Mouse (Mus musculus) stomach, embryonic 15.5 days (tissue): ENCODE measurements around the gene Tubb1. TPM values are rescaled to one million over a fixed set of nuclear protein-coding genes. Genes with fewer than 3 reads are reported as not detected.

ENCODE experiments used
- ATAC-seq: fragments of 200-750 bp; cut with Nextera tagmentation; 2 replicates; pipeline ENCODE4 v1.8.0; 2017; ENCODE audit warnings: low read depth, moderate number of reproducible peaks, moderate TSS enrichment; ENCODE audit not compliant: insufficient read depth, low FRiP score
- H3K27ac ChIP-seq: fragments of 300-500 bp; sonication (generic); 2 replicates; pipeline ENCODE4 v1.5.1; 2015; ENCODE audit warnings: mild to moderate bottlenecking, inconsistent platforms
- H3K27me3 ChIP-seq: fragments of 300-500 bp; sonication (generic); replicated peaks from 2 replicates; pipeline ENCODE4 v1.6.1; 2015; ENCODE audit warnings: inconsistent platforms
- H3K36me3 ChIP-seq: fragments of 300-500 bp; sonication (generic); 2 replicates; pipeline ENCODE4 v1.6.1; 2015; ENCODE audit warnings: inconsistent platforms
- H3K4me1 ChIP-seq: fragments of 300-500 bp; sonication (generic); 2 replicates; pipeline ENCODE4 v1.6.1; 2015; ENCODE audit warnings: inconsistent platforms
- H3K4me2 ChIP-seq: fragments of 300-500 bp; sonication (generic); 2 replicates; pipeline ENCODE4 v1.6.1; 2015; ENCODE audit warnings: mild to moderate bottlenecking, inconsistent platforms
- H3K4me3 ChIP-seq: fragments of 300-500 bp; sonication (generic); replicated peaks from 2 replicates; pipeline ENCODE4 v1.5.1; 2015; ENCODE audit warnings: inconsistent platforms
- H3K9ac ChIP-seq: fragments of 300-500 bp; sonication (generic); 2 replicates; pipeline ENCODE4 v1.6.1; 2015; ENCODE audit warnings: inconsistent platforms
- H3K9me3 ChIP-seq: fragments of 300-500 bp; sonication (generic); 2 replicates; pipeline ENCODE4 v1.6.1; 2016; ENCODE audit warnings: inconsistent platforms
- WGBS: fragments of 180-500 bp; shearing (Covaris S2); methylation state at CpG from one replicate; pipeline ENCODE4 v1.1.7; 2015; 5-methylcytosine and 5-hydroxymethylcytosine counted together
- polyA plus RNA-seq: library from polyadenylated mRNA; unstranded; fragments of >200 nt; fragmentation: Nextera tagmentation; extraction: Ambion mirVana; gene quantifications from 2 replicates; pipeline ENCODE4 v1.2.1, GENCODE M21; 2015

Gene Tubb1
- 1.8 and 2.3 TPM in 2 replicates for polyA plus RNA-seq

DNA sequence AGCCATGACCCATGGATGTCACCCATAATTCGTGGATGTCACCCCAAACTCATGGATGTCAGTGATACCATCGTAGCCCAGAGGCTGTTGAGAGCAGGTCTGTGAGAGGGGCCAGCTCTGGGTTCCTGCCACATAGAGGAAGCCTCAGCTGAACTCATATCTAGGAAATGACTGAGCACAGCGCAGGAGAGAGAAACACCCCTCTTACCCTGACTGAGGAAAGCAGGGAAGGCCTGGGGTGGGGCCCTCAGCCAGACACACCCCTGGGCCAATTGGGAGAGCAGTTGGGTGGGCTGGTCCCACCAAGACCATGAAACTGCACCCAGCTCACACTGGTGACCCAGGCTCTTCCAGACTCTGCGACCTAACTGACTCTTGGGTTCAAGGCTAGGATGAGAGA lies at the start of gene Tubb1:
TSS of gene Tubb1 (plus strand) at position 343 of the 400 bp plus-strand sequence.
- H3K27me3 ChIP-seq, result no peaks in the 10 kb centered on the region
- no peak within 1 kb of the TSS for H3K4me2 ChIP-seq
- no peaks in the 10 kb centered on the region for H3K9me3 ChIP-seq
- 65% methylated on average over 4 of the region's 4 CpGs for WGBS
- ATAC-seq, result no peak
- H3K27ac ChIP-seq, result no peak within 1 kb of the TSS
- no peaks in the 10 kb centered on the region for H3K36me3 ChIP-seq
- H3K4me3 ChIP-seq, result no peak within 1 kb of the TSS
- no peak within 1 kb of the TSS for H3K9ac ChIP-seq
- H3K4me1 ChIP-seq, result peaks cover 4% of the 10 kb centered on the region; the same call in 1 of the 2 replicates

DNA sequence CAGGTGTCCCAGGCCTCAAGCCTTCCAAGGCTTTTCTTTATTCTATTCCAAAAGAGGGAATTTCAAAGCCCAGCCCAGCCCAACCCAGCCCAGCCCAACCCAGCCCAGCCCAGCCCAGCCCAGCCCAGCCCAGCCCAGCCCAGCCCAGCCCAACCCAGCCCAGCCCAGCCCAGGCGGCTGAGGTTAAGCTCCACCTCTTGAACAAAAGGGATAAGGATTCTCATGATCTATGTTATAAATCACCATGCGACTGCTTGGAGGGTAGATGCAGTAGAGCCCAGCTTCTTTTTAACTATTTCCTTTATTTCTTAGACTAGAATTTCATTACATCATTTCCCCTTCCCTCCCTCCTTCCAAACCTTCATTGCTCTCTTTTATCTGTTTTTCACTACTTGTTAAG lies 40.3 kb upstream of the Tubb1 start:
- no peak overlapping the region for H3K4me3 ChIP-seq
- H3K4me1 ChIP-seq, result no peaks in the 10 kb centered on the region
- H3K4me2 ChIP-seq, result no peak overlapping the region
- no peaks in the 10 kb centered on the region for H3K9me3 ChIP-seq
- no peak overlapping the region for H3K27ac ChIP-seq
- ATAC-seq, result no peak; the same call in 1 of the 2 replicates
- 30% methylated on average over 2 of the region's 2 CpGs for WGBS
- H3K9ac ChIP-seq, result no peak overlapping the region
- no peaks in the 10 kb centered on the region for H3K27me3 ChIP-seq
- no peaks in the 10 kb centered on the region for H3K36me3 ChIP-seq

DNA sequence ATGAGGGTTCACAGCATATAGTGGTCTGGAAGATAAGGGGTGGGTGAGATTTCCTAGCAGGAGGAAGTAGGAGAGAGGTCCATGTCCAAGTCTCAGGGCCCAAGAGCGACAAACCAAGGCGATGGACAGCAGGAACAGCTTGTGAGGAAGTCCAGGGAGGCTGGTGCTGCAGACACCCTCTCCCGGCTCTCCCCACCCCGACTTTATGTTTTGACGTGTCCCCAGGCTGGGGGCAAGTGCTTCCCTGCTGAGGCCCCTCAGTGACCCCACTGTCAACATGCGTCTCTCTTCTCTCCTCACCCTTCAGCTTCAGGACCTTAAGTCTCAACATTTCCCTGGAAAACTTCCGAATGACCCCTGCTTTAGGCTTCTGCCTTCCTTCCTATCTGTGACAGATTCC lies 37.4 kb upstream of the Tubb1 start:
- Histone ChIP-seq H3K4me3 (no peak overlapping the region), H3K4me1 (peaks cover 9% of the 10 kb centered on the region), H3K4me2 (no peak overlapping the region), H3K27me3 (no peaks in the 10 kb centered on the region), H3K36me3 (no peaks in the 10 kb centered on the region), H3K9me3 (no peaks in the 10 kb centered on the region), H3K27ac (no peak overlapping the region), H3K9ac (no peak overlapping the region)
- ATAC-seq, result no peak
- 77% methylated on average over 7 of the region's 7 CpGs for WGBS

DNA sequence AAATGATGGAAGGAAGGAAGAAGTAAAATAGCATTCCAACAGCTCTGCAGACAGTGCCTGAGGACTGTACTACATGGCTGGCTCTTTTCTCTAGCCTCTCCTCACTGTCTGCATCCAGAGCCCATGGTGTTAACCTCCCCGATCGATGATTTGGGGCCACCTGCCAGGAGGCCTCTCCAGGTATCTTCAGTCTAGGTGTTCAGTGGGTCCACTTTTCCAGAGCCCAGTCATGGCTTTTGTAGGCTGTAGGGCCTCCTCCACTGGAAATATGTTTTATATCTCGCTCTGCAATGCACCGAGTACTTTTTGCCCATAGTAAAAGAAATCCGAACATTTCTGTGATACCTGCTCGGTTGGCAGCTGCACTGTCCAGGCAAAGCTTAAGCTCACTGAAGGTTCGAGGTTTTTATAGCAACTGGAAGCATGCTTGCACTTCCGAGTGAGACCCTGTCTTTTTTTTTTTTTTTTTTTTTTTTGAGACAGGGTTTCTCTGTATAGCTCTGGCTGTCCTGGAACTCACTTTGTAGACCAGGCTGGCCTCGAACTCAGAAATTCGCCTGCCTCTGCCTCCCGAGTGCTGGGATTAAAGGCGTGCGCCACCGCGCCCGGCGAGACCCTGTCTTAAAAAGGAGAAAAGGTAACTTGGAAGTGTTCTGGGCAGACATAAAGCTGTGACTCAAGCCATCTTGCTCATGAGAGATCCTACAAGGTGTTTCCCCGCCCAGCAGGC lies 35.3 kb upstream of the Tubb1 start:
- Histone ChIP-seq H3K4me1 (peaks cover 9% of the 10 kb centered on the region), H3K9ac (no peak overlapping the region), H3K9me3 (no peaks in the 10 kb centered on the region), H3K4me3 (peak overlapping the region; percentile 97), H3K27me3 (no peaks in the 10 kb centered on the region), H3K4me2 (peak overlapping the region; percentile 83), H3K36me3 (0 out of 2 replicates have a peak, but pooled peaks cover 5% of the 10 kb centered on the region), H3K27ac (no peak overlapping the region)
- ATAC-seq, result no peak
- 43% methylated on average over 18 of the region's 18 CpGs for WGBS

DNA sequence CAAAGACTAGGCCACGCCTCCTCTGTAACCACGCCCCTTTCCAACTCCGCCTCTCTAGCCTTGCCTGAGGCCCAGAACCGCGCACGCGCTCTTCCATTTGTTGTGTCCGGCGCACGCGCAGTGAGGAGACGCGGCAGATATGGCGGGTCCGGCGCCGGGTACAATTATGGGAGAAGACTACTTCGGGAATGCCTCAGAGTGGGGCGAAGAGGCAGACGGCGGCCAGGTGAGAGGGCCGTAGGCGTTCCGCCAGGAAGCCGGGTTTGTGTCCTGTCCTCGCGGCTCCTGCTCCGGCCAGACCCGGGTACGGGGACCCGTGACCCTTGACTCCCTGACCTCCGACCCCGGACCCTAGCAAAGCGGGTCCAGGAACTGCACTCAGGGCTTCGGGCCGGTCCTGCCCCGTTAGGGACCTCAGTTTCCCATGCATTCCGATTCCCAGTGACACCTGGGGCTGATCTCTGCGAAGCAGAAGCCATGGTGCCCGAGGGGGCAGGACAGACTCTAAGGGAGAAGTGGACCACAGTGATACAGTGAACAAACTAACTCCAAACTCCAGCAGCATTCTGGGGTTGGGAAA lies 34.7 kb upstream of the Tubb1 start, which contains the start of gene Nelfcd:
TSS of gene Nelfcd (plus strand) at position 74 of the 580 bp plus-strand sequence.
- WGBS, result under 1% methylated on average over 40 of the region's 40 CpGs

DNA sequence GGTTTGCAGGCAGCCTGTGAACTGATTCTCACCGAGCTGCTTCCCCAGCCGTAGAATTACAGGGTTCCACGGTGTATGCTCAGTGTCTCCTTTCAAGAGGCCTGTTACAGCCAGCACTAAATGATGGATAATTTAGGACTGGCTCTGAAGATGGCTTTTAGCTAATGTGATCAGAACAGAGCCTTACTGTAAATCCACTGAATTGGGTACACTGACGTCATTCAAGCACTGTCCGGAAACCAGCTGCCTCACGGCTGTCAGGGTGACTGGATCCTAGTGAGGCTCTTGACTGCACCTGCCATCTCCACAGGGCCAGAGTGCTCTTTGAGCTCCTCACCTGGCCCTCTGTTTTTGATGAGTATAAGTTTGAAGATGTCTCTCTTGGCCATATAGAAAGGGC lies 29.4 kb upstream of the Tubb1 start:
- H3K36me3 ChIP-seq, result peaks cover 48% of the 10 kb centered on the region
- no peaks in the 10 kb centered on the region for H3K9me3 ChIP-seq
- 85% methylated on average over 6 of the region's 6 CpGs for WGBS

More for the DNA sequence above, 34.7 kb upstream of the Tubb1 start, which contains the start of gene Nelfcd:
- peak; percentile 94 for ATAC-seq
- Histone ChIP-seq H3K27ac (peak within 1 kb of the TSS; percentile 31; the same call in 1 of the 2 replicates), H3K27me3 (no peaks in the 10 kb centered on the region), H3K4me3 (peak within 1 kb of the TSS; percentile 97), H3K9me3 (no peaks in the 10 kb centered on the region), H3K9ac (peak within 1 kb of the TSS; percentile 89), H3K4me2 (peak within 1 kb of the TSS; percentile 83), H3K4me1 (peaks cover 9% of the 10 kb centered on the region), H3K36me3 (0 out of 2 replicates have a peak, but pooled peaks cover 10% of the 10 kb centered on the region)

DNA sequence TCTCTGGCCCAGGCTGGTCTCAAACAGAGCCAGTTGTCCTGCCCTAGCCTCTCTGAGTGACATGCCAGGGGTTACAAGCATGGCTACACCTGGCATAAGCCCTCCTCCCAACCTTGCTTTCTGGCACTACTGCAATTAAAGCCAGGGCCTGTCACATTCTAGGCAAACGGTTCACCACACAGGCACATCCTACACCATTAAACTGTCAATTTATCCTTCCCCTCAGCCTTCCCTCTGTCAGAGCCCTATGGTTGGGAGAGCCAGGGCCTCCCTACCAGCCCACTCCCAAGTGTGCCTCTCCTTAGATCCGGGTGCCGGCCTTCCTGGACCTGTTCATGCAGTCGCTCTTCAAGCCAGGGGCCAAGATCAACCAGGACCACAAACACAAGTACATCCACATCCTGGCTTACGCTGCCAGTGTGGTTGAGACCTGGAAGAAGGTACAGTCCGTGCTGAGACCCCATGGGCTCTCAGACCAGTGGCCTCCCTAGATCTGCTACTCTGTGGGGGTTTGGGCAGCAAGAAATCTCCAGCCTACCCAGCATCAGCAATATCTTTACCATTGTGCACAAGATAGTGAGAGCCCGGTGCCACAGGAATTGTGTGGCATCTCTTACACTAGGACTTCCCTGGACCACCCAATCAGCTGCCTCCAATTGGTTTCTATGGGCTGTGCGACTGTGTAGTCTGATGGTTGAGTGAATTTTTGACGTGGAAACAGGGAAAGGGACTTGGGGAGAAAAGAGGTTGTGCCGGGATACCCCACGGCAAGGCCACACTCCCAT lies 26.0 kb upstream of the Tubb1 start:
- Histone ChIP-seq H3K9me3 (no peaks in the 10 kb centered on the region), H3K4me2 (no peak overlapping the region), H3K4me1 (no peaks in the 10 kb centered on the region), H3K4me3 (no peak overlapping the region), H3K9ac (no peak overlapping the region), H3K27me3 (no peaks in the 10 kb centered on the region), H3K27ac (no peak overlapping the region), H3K36me3 (peaks cover 80% of the 10 kb centered on the region)
- 90% methylated on average over 11 of the region's 11 CpGs for WGBS
- ATAC-seq, result no peak

More for the DNA sequence above, 29.4 kb upstream of the Tubb1 start:
- Histone ChIP-seq H3K4me2 (no peak overlapping the region), H3K9ac (no peak overlapping the region), H3K27me3 (no peaks in the 10 kb centered on the region), H3K4me3 (no peak overlapping the region), H3K4me1 (peaks cover 9% of the 10 kb centered on the region), H3K27ac (no peak overlapping the region)
- no peak for ATAC-seq

DNA sequence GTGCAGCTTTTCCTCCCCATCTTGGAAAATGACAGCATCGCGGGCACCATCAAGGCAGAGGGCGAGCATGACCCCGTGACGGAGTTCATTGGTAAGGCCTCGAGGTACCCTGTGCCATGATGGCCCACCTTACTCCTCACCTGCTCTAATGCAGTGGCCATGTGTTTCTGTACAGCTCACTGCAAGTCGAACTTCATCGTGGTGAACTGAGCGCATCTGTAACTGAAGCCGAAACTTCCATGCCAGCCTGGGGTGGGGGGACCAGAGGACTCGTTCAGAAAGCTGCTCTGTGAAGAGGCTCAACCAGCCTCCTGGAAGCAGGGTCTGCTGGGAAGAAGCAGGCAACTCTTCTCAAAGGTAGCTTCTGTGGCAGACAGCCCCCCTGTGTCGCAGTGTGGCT lies 23.6 kb upstream of the Tubb1 start:
- no peak for ATAC-seq
- Histone ChIP-seq H3K36me3 (peaks cover 66% of the 10 kb centered on the region), H3K4me1 (no peaks in the 10 kb centered on the region), H3K27ac (no peak overlapping the region), H3K4me3 (no peak overlapping the region), H3K9me3 (no peaks in the 10 kb centered on the region), H3K27me3 (no peaks in the 10 kb centered on the region), H3K4me2 (no peak overlapping the region), H3K9ac (no peak overlapping the region)
- 91% methylated on average over 12 of the region's 12 CpGs for WGBS

DNA sequence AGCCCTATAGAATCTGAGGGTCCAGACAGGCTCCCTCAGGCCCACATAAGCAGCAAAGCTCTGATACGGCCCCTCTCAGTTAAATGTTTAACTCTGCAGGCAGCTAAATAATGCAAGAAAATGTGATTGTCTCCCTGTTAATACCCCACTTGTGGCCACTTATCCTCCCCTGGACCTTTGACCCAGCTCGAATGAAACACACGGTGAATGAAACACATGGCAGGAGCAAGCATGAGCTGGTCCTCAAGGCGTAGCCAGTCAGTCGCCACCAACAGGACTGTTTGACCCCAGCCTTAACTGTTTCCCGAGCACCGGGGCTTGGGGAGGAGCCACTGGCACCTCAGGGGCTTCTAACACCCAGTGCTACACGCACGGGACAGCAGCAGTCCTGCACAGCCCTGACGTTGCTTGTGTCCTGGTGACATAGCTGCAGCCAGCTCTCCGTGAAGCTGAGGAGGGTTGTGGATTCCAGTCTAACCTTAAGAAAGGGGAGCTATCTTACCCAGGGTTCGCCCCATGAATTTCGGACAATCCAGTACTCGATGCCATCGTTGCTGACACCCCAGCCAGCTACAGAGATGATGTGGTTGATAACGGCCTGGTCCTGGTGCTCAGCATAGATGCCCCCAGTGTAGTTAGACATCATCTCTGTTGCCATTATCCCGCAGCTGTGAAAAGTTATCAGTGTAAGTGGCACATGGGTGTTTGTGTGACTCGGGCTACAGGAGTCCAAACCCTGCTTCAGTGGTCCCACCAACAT lies 22.2 kb upstream of the Tubb1 start:
- Histone ChIP-seq H3K36me3 (peaks cover 62% of the 10 kb centered on the region), H3K9me3 (no peaks in the 10 kb centered on the region), H3K27ac (no peak overlapping the region), H3K4me2 (no peak overlapping the region), H3K4me1 (no peaks in the 10 kb centered on the region), H3K27me3 (no peaks in the 10 kb centered on the region), H3K9ac (no peak overlapping the region), H3K4me3 (no peak overlapping the region)
- 81% methylated on average over 18 of the region's 18 CpGs for WGBS
- ATAC-seq, result no peak

DNA sequence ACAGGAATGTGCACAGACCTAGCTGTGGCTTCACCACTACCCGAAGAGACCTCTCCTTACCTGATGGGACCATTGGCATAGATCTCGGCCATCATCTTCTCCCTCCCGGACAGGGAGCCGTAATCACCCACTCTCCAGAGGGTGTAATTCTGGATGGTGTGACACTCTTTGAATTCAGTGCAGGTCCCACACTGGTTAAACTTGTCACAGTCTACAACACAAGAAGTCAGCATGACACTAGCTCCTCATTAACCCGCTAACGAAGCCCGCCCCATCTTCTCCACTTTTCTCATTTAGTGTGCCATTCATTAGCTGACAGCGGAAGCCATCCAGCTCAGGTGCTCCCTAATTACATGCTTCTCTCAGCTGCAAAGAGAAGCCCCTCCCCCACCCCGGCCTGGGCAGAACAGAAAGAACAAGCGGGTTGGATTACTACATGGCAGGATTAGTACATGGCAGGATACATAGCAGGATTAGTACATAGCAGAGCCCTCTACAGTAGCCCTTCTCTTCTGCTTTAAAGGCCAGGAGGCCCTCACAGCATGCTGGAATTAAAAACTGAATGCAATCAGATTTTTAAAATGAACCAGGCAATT lies 21.4 kb upstream of the Tubb1 start:
- no peak overlapping the region for H3K27ac ChIP-seq
- H3K9me3 ChIP-seq, result no peaks in the 10 kb centered on the region
- ATAC-seq, result no peak
- peaks cover 61% of the 10 kb centered on the region for H3K36me3 ChIP-seq
- no peaks in the 10 kb centered on the region for H3K4me1 ChIP-seq
- no peaks in the 10 kb centered on the region for H3K27me3 ChIP-seq
- H3K4me3 ChIP-seq, result no peak overlapping the region
- 88% methylated on average over 10 of the region's 10 CpGs for WGBS
- no peak overlapping the region for H3K9ac ChIP-seq
- no peak overlapping the region for H3K4me2 ChIP-seq

DNA sequence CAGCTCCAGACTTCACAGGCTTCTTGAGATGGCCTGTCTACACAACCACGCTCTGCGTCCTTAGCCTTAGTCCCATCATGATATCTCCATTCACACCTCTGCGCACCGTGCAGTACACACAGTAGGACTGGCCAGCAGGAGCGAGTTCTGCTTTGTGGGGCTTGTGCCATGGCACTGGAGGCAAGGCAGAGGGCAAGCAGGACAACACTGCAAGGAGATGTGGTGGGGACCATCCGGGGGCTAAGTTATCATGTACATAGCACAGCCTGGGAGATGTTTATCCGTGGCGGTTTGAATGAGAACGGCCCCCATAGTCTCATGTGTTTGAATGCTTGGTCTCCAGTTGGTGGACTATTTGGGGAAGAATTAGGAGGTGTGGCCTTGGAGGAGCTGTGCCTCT lies 15.6 kb upstream of the Tubb1 start:
- no peaks in the 10 kb centered on the region for H3K27me3 ChIP-seq
- no peak overlapping the region for H3K27ac ChIP-seq
- H3K4me2 ChIP-seq, result no peak overlapping the region
- H3K9ac ChIP-seq, result no peak overlapping the region
- peaks cover 12% of the 10 kb centered on the region; the same call in 1 of the 2 replicates for H3K4me1 ChIP-seq
- no peaks in the 10 kb centered on the region for H3K9me3 ChIP-seq
- 93% methylated on average over 9 of the region's 9 CpGs for WGBS
- no peak for ATAC-seq
- H3K4me3 ChIP-seq, result no peak overlapping the region
- H3K36me3 ChIP-seq, result peaks cover 7% of the 10 kb centered on the region; the same call in 1 of the 2 replicates
